Mouse (Mus musculus): ENCODE data around the gene Pagr1b. TPM values are rescaled to one million over a fixed set of nuclear protein-coding genes. Genes with fewer than 3 reads are reported as not detected.

Pagr1b gene
- polyA plus RNA-seq, 1 experiment from 2014 or later, result not detected

- peak overlapping the region; percentile 99 for H3K27ac ChIP-seq (ENCODE audit: low read length)
- WGBS, result 0% methylated on average over 6 of the region's 48 CpGs
- peaks cover 46% of the 10 kb centered on the region for H3K36me3 ChIP-seq (ENCODE audit: control insufficient read depth, insufficient read depth, low read length)
- peaks cover 38% of the 10 kb centered on the region for H3K4me1 ChIP-seq (ENCODE audit: control insufficient read depth, insufficient read depth, low read length)
- no peak; the same call in 1 of the 2 replicates for ATAC-seq (ENCODE audit: insufficient number of reproducible peaks, insufficient read depth, low FRiP score, low read depth)
- H3K4me2 ChIP-seq (replicated peaks; ENCODE audit: low read depth, low read length), result peak overlapping the region; percentile 99
- no peaks in the 10 kb centered on the region for H3K27me3 ChIP-seq (ENCODE audit: control insufficient read depth, insufficient read depth, low read length)
- H3K4me3 ChIP-seq (ENCODE audit: low read depth, low read length), result peak overlapping the region; percentile 95
- peak overlapping the region; percentile 99 for H3K9ac ChIP-seq (replicated peaks; ENCODE audit: low read depth, low read length)
- H3K9me3 ChIP-seq (ENCODE audit: control insufficient read depth, low read depth, low read length), result no peaks in the 10 kb centered on the region
Observed at GRCm38 (mm10) chr7:127026616-127026983, 10.3 kb upstream of the Pagr1b start.

- WGBS, result 2% methylated on average over 36 of the region's 48 CpGs
- peak overlapping the region; percentile 99 for H3K9ac ChIP-seq (replicated peaks; ENCODE audit: low read depth, low read length)
- no peaks in the 10 kb centered on the region for H3K27me3 ChIP-seq (ENCODE audit: control insufficient read depth, insufficient read depth, low read length)
- peak overlapping the region; percentile 99 for H3K27ac ChIP-seq (ENCODE audit: low read length)
- H3K36me3 ChIP-seq (ENCODE audit: control insufficient read depth, insufficient read depth, low read length), result peaks cover 43% of the 10 kb centered on the region
- peak overlapping the region; percentile 99 for H3K4me2 ChIP-seq (replicated peaks; ENCODE audit: low read depth, low read length)
- ATAC-seq (ENCODE audit: insufficient number of reproducible peaks, insufficient read depth, low FRiP score, low read depth), result peak; percentile 20
- peaks cover 42% of the 10 kb centered on the region for H3K4me1 ChIP-seq (ENCODE audit: control insufficient read depth, insufficient read depth, low read length)
- H3K4me3 ChIP-seq (ENCODE audit: low read depth, low read length), result peak overlapping the region; percentile 95
- H3K9me3 ChIP-seq (ENCODE audit: control insufficient read depth, low read depth, low read length), result no peaks in the 10 kb centered on the region
Observed at GRCm38 (mm10) chr7:127026161-127026600, 9.9 kb upstream of the Pagr1b start.

GRCm38 (mm10) chr7:127025556-127026160 is 9.4 kb upstream of the Pagr1b start:
- H3K9me3 ChIP-seq (ENCODE audit: control insufficient read depth, low read depth, low read length), result no peaks in the 10 kb centered on the region
- H3K27ac ChIP-seq (ENCODE audit: low read length), result peak overlapping the region; percentile 99
- H3K4me3 ChIP-seq (ENCODE audit: low read depth, low read length), result peak overlapping the region; percentile 95
- H3K36me3 ChIP-seq (ENCODE audit: control insufficient read depth, insufficient read depth, low read length), result peaks cover 38% of the 10 kb centered on the region
- peak overlapping the region; percentile 99 for H3K9ac ChIP-seq (replicated peaks; ENCODE audit: low read depth, low read length)
- WGBS, result under 1% methylated on average over 65 of the region's 65 CpGs
- H3K4me1 ChIP-seq (ENCODE audit: control insufficient read depth, insufficient read depth, low read length), result peaks cover 43% of the 10 kb centered on the region
- no peak for ATAC-seq (ENCODE audit: insufficient number of reproducible peaks, insufficient read depth, low FRiP score, low read depth)
- peak overlapping the region; percentile 99 for H3K4me2 ChIP-seq (replicated peaks; ENCODE audit: low read depth, low read length)
- H3K27me3 ChIP-seq (ENCODE audit: control insufficient read depth, insufficient read depth, low read length), result no peaks in the 10 kb centered on the region

GRCm38 (mm10) chr7:127024755-127025555 is 8.7 kb upstream of the Pagr1b start:
- peak overlapping the region; percentile 95 for H3K4me3 ChIP-seq (ENCODE audit: low read depth, low read length)
- peaks cover 35% of the 10 kb centered on the region for H3K36me3 ChIP-seq (ENCODE audit: control insufficient read depth, insufficient read depth, low read length)
- H3K27ac ChIP-seq (ENCODE audit: low read length), result peak overlapping the region; percentile 99
- peak overlapping the region; percentile 99 for H3K4me2 ChIP-seq (replicated peaks; ENCODE audit: low read depth, low read length)
- peak overlapping the region; percentile 99 for H3K9ac ChIP-seq (replicated peaks; ENCODE audit: low read depth, low read length)
- WGBS, result under 1% methylated on average over 30 of the region's 30 CpGs
- H3K27me3 ChIP-seq (ENCODE audit: control insufficient read depth, insufficient read depth, low read length), result no peaks in the 10 kb centered on the region
- H3K4me1 ChIP-seq (ENCODE audit: control insufficient read depth, insufficient read depth, low read length), result peaks cover 46% of the 10 kb centered on the region
- ATAC-seq (ENCODE audit: insufficient number of reproducible peaks, insufficient read depth, low FRiP score, low read depth), result peak; percentile 14; the same call in 1 of the 2 replicates
- H3K9me3 ChIP-seq (ENCODE audit: control insufficient read depth, low read depth, low read length), result no peaks in the 10 kb centered on the region

- no peaks in the 10 kb centered on the region for H3K9me3 ChIP-seq (ENCODE audit: control insufficient read depth, low read depth, low read length)
- peak overlapping the region; percentile 95 for H3K4me3 ChIP-seq (ENCODE audit: low read depth, low read length)
- peaks cover 30% of the 10 kb centered on the region for H3K36me3 ChIP-seq (ENCODE audit: control insufficient read depth, insufficient read depth, low read length)
- H3K27me3 ChIP-seq (ENCODE audit: control insufficient read depth, insufficient read depth, low read length), result no peaks in the 10 kb centered on the region
- peak overlapping the region; percentile 99 for H3K9ac ChIP-seq (replicated peaks; ENCODE audit: low read depth, low read length)
- ATAC-seq (ENCODE audit: insufficient number of reproducible peaks, insufficient read depth, low FRiP score, low read depth), result no peak
- WGBS, result 15% methylated on average over 19 of the region's 19 CpGs
- H3K27ac ChIP-seq (ENCODE audit: low read length), result peak overlapping the region; percentile 99; the same call in 1 of the 2 replicates
- peak overlapping the region; percentile 99 for H3K4me2 ChIP-seq (replicated peaks; ENCODE audit: low read depth, low read length)
- H3K4me1 ChIP-seq (ENCODE audit: control insufficient read depth, insufficient read depth, low read length), result peaks cover 55% of the 10 kb centered on the region
Observed at GRCm38 (mm10) chr7:127023896-127024690, 7.8 kb upstream of the Pagr1b start.

GRCm38 (mm10) chr7:127023272-127023691 is 7.0 kb upstream of the Pagr1b start:
- 73% methylated on average over 13 of the region's 13 CpGs for WGBS
- no peaks in the 10 kb centered on the region for H3K27me3 ChIP-seq (ENCODE audit: control insufficient read depth, insufficient read depth, low read length)
- ATAC-seq (ENCODE audit: insufficient number of reproducible peaks, insufficient read depth, low FRiP score, low read depth), result no peak
- peak overlapping the region; percentile 95 for H3K4me3 ChIP-seq (ENCODE audit: low read depth, low read length)
- peaks cover 62% of the 10 kb centered on the region for H3K4me1 ChIP-seq (ENCODE audit: control insufficient read depth, insufficient read depth, low read length)
- H3K9me3 ChIP-seq (ENCODE audit: control insufficient read depth, low read depth, low read length), result no peaks in the 10 kb centered on the region
- H3K9ac ChIP-seq (replicated peaks; ENCODE audit: low read depth, low read length), result peak overlapping the region; percentile 40; the same call in 1 of the 2 replicates
- no peak overlapping the region; the same call in 1 of the 2 replicates for H3K27ac ChIP-seq (ENCODE audit: low read length)
- H3K4me2 ChIP-seq (replicated peaks; ENCODE audit: low read depth, low read length), result peak overlapping the region; percentile 99
- peaks cover 30% of the 10 kb centered on the region for H3K36me3 ChIP-seq (ENCODE audit: control insufficient read depth, insufficient read depth, low read length)

GRCm38 (mm10) chr7:127022528-127023271 is 6.4 kb upstream of the Pagr1b start:
- ATAC-seq (ENCODE audit: insufficient number of reproducible peaks, insufficient read depth, low FRiP score, low read depth), result no peak
- peak overlapping the region; percentile 99 for H3K4me2 ChIP-seq (replicated peaks; ENCODE audit: low read depth, low read length)
- H3K4me3 ChIP-seq (ENCODE audit: low read depth, low read length), result peak overlapping the region; percentile 95; the same call in 1 of the 2 replicates

More at GRCm38 (mm10) chr7:127022528-127023271, 6.4 kb upstream of the Pagr1b start:
- no peaks in the 10 kb centered on the region for H3K9me3 ChIP-seq (ENCODE audit: control insufficient read depth, low read depth, low read length)
- H3K36me3 ChIP-seq (ENCODE audit: control insufficient read depth, insufficient read depth, low read length), result peaks cover 30% of the 10 kb centered on the region
- peak overlapping the region; percentile 1; the same call in 1 of the 2 replicates for H3K27ac ChIP-seq (ENCODE audit: low read length)
- no peaks in the 10 kb centered on the region for H3K27me3 ChIP-seq (ENCODE audit: control insufficient read depth, insufficient read depth, low read length)
- H3K9ac ChIP-seq (replicated peaks; ENCODE audit: low read depth, low read length), result no peak overlapping the region; the same call in 1 of the 2 replicates
- WGBS, result 82% methylated on average over 7 of the region's 7 CpGs
- H3K4me1 ChIP-seq (ENCODE audit: control insufficient read depth, insufficient read depth, low read length), result peaks cover 60% of the 10 kb centered on the region
